Mouse (Mus musculus) brain, embryonic 14.5 days (tissue): ENCODE measurements around the gene Phyh.

Source experiments
- CTCF ChIP-seq: fragments of 200-500 bp; IDR thresholded peaks from 2 replicates; pipeline ENCODE4 v1.5.1; 2012; ENCODE audit warnings: inconsistent platforms, mild to moderate bottlenecking, moderate library complexity, borderline replicate concordance; ENCODE audit not compliant: insufficient read depth, insufficient read length; ENCODE audit errors: extremely low read depth
- POLR2A ChIP-seq: fragments of 200-500 bp; IDR thresholded peaks from 2 replicates; pipeline ENCODE4 v1.6.1; 2012; ENCODE audit warnings: mild to moderate bottlenecking, inconsistent platforms, borderline replicate concordance; ENCODE audit not compliant: poor library complexity, insufficient read depth, insufficient read length, severe bottlenecking; ENCODE audit errors: extremely low read depth

GRCm38 (mm10) chr2:4937931-4938330 lies 19.1 kb downstream of the Phyh start:
- TF ChIP-seq CTCF (no peak), POLR2A (no peak)
